Mouse (Mus musculus) thymus, postnatal 0 days (tissue): ENCODE data around the gene Tmem175. TPM values are rescaled to one million over a fixed set of nuclear protein-coding genes. Genes with fewer than 3 reads are reported as not detected.

Experiments used
- DNase-seq: peaks from one replicate; pipeline ENCODE4 v3.0.0-alpha.2; 2015; ENCODE audit warnings: low spot score
- polyA plus RNA-seq: library from polyadenylated mRNA; unstranded; fragments of >200 nt; fragmentation: Nextera tagmentation; extraction: Ambion mirVana; gene quantifications from 2 replicates; pipeline ENCODE4 v1.2.1, GENCODE M21; 2015

Tmem175 gene
- polyA plus RNA-seq, 1 experiment from 2014 or later = 25.2 TPM

- no peak for DNase-seq
Measured at GRCm38 (mm10) chr5:108653341-108653740, 23.8 kb downstream of the Tmem175 start.

DNA sequence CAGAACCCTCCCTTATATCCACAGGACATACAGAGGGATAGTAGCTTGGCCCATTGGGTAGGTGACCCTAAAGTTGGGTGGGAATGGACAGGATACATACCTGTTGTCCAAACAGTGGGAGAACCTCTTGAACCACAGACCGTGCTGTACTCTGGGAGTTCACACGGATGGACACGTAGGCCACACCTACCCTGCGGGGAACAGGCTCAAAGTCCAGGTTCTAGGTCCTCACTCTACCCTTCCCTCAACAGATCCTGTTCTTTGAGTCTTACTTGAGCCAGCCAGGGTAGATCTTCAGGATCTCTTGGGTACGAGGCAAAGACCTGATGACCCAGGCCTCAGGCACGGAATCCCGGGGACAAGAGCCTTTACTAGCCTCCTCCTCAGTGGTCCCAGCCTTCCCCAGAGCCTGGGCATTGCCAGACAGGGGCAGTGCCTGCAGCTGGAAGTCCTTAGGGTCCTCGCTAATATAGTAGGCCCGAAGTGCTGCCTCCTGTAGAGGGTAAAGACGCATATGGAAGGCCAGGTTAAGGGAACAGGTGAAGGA, 24.9 kb downstream of the Tmem175 start:
- no peak for DNase-seq

DNA sequence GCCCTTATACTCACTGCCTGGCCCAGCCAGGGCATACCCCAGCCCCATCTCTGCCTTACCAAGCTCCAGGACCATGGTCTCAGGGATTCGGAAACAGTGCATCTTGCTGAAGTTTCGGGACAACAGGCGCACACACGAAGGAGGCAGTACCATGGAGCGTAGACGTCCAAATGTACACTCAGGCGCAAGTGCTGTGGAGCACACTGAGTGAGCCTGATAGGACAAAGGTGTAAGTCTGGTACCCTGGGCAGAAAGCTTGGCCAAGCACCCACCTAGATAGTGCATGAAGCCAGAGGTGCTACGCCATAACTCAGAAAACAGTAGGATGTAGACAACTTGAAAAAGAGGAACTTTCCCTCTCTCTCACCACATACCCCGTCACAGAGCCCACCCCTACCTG, 25.8 kb downstream of the Tmem175 start:
- no peak for DNase-seq

DNA sequence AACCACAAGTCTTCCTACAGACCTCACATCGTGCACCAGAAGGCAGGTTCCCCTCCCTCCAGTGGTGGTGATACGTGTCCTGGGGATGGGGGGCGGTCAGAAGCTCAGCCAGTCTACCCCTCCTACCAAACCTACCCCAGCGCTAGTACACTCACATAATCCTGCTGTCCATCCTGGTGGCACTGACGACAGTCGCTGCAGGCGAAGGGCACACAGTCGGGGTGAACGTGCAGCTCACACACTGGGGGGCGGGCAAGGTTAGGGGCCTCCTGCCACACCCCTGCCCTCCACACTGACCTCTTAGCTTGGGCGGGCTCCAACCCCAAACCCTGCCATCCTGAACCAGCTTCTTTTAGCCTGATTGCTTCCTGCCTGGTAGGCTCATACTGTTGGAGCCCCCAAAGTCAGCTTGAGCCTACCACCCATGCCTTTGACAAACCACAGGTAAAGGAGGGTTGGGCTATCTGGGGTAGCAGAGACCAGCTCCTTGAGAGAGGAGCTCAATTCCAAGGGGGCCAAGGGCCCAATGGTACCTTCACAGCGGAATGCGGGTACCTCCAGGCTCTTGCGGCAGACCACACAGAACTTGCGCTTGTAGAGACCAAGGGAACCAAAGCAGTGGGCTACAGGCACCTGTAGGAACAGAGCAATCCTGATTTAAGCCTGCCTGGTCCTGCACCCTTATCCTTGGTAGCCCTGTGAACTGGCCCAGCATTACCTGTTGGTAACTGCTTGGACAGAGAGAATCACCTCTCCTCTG, 26.5 kb downstream of the Tmem175 start:
- DNase-seq = no peak

- no peak for DNase-seq
Measured at GRCm38 (mm10) chr5:108657406-108657805, 27.8 kb downstream of the Tmem175 start.

- DNase-seq = no peak
Measured at GRCm38 (mm10) chr5:108658611-108659010, 29.0 kb downstream of the Tmem175 start.

GRCm38 (mm10) chr5:108659698-108660631, 30.4 kb downstream of the Tmem175 start, which contains the start of gene Idua:
TSS of gene Idua (plus strand) at chr5:108660331.
- no peak for DNase-seq

- peak; percentile 86 for DNase-seq
Measured at GRCm38 (mm10) chr5:108660632-108661268, 31.2 kb downstream of the Tmem175 start.

GRCm38 (mm10) chr5:108662772-108663171, 33.2 kb downstream of the Tmem175 start:
- DNase-seq = no peak

DNA sequence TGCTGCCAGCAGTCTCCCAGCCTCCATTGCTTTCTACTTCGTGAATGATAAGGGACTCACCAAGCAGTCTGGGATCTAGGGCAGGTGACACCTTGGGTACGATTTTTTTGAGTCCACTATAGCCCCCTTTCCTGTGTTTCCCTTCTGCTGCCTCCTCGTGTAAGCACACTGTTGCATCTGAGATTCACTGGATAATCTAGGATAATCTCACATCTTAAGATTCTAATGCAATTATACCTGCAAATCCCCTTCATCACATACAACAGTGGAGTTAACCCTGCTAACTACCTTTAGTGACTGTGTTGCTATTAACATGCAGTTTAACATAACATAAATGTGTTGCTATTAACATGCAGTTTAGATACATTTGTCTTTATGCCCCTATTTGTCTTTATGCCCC, 35.5 kb downstream of the Tmem175 start:
- no peak for DNase-seq

DNA sequence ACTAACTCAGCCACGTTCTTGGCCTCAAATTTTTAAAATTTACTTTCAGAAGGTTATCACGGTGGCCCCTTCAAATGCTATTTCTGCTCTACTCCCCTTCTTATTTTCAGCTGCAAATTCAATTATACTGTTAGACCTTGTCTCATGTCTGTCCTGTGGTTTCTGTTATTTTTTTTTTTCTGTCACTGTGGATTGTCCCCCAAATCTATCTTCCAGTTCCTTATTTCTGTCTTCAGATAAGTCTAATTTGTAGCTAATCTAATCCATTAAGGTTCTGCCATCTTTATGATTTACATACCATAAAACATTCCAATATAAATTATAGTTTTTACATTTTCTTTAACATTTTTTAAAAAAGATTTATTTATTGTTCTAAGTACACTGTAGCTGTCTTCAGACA, 37.8 kb downstream of the Tmem175 start:
- DNase-seq = no peak

GRCm38 (mm10) chr5:108668387-108668932, 38.9 kb downstream of the Tmem175 start:
- DNase-seq = no peak

DNA sequence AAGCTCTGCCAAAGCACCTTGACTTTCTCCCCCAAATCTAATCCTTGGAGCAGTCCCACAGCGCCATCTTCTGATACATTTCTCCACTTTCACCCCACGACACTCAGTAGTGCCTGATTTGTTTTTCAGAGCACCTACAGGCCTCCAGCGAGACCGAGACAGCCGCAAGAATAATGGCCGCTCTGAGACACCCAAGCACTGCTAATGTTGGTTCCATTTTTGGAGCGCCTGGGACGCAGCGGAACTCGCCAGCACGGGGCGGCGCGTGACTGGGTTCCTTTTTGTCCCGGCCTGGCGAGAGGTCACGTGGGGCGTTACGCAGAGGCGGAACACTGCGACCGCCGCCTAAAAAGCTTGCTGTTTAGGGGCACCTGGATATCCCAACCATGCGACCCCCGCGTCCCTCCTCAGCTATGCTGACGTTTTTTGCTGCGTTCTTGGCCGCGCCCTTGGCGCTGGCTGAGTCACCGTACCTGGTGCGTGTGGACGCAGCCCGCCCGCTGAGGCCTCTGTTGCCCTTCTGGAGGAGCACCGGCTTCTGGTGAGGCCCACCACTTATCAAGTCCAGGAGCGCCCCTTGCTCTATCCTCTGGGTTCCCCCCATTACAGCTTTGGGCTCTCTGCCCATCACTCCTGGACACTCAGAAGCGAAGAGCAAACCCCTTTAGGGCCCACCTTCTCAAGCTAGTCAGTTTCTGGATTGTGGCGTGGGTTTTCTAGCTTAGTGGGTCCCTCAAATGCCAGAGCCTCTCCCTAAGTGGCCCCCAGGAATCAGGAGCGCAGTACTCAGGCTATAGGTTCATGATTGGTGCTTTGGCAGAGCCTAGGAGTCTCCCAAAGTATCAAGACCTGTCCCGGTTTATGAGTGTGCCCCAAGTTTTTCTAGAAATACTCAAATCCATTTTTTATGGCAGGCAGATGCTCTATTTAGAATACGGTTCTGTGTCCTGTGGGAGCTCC, 39.7 kb downstream of the Tmem175 start, which contains the start of gene Dgkq:
Gene Dgkq (minus strand): TSS at position 696 of the 960 bp plus-strand sequence.
- DNase-seq = peak; percentile 78

DNA sequence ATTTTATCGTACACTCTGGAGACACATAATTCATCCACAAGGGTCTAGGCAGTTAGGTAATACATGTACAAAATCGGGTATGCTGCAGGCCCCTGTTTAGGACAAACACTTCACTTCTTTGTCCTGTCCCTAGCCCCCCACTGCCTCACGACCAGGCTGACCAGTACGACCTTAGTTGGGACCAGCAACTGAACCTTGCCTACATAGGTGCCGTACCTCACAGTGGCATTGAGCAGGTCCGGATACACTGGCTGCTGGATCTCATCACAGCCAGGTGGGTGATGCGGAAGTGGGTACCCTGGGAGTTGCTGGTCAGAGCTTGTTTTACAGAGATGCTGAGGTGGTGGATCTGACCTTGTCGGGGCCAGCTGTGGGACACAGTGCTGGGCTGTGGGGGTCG, 40.4 kb downstream of the Tmem175 start:
- no peak for DNase-seq

DNA sequence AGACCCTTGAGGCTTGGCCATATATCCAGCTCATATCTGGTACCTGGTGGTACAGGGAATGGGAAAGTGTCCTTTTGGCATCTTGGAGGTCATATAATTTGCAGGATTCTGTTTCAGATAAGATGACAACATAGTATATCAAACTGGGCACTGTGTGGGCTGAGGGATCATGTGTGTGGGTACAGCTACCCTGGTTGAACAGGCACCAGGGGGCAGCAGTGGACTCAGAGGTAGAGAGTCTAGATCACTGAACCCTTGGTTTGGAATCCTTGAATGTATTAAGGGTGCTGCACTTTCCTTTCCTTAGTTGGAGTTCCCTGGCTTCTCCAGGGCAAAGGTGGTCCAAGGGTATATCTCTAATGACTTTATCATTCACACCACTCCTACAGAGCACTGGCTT, 41.2 kb downstream of the Tmem175 start:
- DNase-seq = peak; percentile 55

- DNase-seq = no peak
Measured at GRCm38 (mm10) chr5:108671757-108672156, 42.2 kb downstream of the Tmem175 start.

DNA sequence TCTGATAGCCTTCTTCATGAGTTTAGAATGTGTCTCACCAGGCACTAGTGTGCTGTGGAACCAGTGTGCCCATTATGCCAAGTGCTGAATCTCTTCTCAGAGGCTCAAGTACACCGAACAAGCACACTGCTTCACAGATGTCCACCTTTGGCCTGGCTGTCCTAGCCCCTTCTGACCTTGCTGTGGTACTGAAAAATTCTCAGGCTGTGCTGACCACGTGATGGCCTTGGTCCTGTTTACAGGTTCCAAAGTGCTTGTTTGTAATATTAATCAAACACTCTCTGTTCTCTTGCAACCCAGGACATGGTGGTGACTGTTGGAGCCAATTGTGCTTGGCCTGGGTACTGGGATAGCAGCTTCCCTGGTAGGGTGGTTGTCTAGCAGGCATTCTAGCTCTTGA, 45.1 kb downstream of the Tmem175 start:
- no peak for DNase-seq

GRCm38 (mm10) chr5:108675251-108675816, 45.8 kb downstream of the Tmem175 start, which contains the start of gene Slc26a1:
TSS of gene Slc26a1 (minus strand) at chr5:108675569.
- DNase-seq = no peak

DNA sequence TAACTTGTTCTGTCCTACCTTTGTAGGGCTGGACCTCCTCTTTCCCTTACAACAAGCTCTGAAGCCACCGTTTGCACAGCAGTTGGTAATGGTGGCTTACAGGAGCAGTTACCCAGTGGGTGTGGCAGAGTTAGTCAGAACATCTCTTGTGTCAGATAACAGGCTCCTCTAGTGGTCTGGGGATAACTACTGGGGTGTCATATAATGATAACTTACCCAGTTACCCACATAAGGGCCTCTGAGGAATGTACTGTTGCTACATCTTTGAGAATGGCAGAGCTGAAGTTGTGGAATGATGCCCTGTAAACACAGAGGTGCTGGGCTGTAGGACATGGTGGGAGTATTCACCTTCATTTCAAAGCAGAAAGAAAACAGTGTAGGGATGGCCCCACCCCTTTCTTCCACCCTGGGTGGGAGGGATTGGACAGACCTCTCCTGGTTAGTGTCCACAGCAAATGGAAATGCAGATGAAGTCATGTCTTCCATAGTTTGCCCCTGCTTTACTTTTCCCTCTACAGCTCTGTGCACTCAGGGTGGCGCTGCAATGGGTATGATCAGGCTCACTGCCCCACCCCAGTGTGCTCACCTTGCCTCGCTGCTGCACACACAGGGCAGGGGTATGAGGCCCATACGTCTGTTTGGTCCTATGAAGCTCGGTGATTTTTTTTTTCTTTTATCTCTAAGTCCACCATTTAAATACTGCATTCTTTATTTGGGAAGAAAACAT, 47.4 kb downstream of the Tmem175 start:
- no peak for DNase-seq
